Mouse (Mus musculus) gastrocnemius, adult 8-10 months (tissue): ENCODE data around the gene Pid1. TPM values are rescaled to one million over a fixed set of nuclear protein-coding genes. Genes with fewer than 3 reads are reported as not detected.
A peak's percentile ranks its signal among the peaks of the same experiment; 100 is the strongest.

ENCODE experiments used
- DNase-seq, 2 experiments: peaks; one replicate each; pipeline ENCODE4 v3.0.0; 2022; ENCODE audit warnings: low spot score in 2 of 2
- total RNA-seq, 4 experiments: library from RNA; stranded (reverse); gene quantifications; 2 replicates each; pipeline ENCODE4 v1.2.4; 2022

The Pid1 gene
- 1 to 10 TPM; 2.2 to 4.8 (median 3.3) TPM for total RNA-seq

- DNase-seq, result no peak
Observed at GRCm38 (mm10) chr1:84363967-84364366, at the start of gene Pid1. Gene Pid1, minus strand, starts transcription at chr1:84364180.

GRCm38 (mm10) chr1:84409514-84409913 is 45.5 kb upstream of the Pid1 start:
- DNase-seq, result peak in 1 of 2 experiments; percentile 27

- DNase-seq, result no peak
Observed at GRCm38 (mm10) chr1:84408873-84409272, 44.9 kb upstream of the Pid1 start.

GRCm38 (mm10) chr1:84406891-84407290 is 42.9 kb upstream of the Pid1 start:
- DNase-seq, result peak; percentile 56 to 59

GRCm38 (mm10) chr1:84405551-84406290 is 41.7 kb upstream of the Pid1 start:
- no peak for DNase-seq

GRCm38 (mm10) chr1:84404880-84405279 is 40.9 kb upstream of the Pid1 start:
- DNase-seq, result peak in 1 of 2 experiments; percentile 8

GRCm38 (mm10) chr1:84402154-84402553 is 38.2 kb upstream of the Pid1 start:
- no peak for DNase-seq

- no peak for DNase-seq
Observed at GRCm38 (mm10) chr1:84399671-84400070, 35.7 kb upstream of the Pid1 start.

GRCm38 (mm10) chr1:84399118-84399517 is 35.1 kb upstream of the Pid1 start:
- no peak for DNase-seq

GRCm38 (mm10) chr1:84396787-84397186 is 32.8 kb upstream of the Pid1 start:
- DNase-seq, result no peak

GRCm38 (mm10) chr1:84395928-84396327 is 31.9 kb upstream of the Pid1 start:
- DNase-seq, result no peak

- DNase-seq, result no peak
Observed at GRCm38 (mm10) chr1:84390961-84391360, 27.0 kb upstream of the Pid1 start.

- no peak for DNase-seq
Observed at GRCm38 (mm10) chr1:84387616-84388015, 23.6 kb upstream of the Pid1 start.

- DNase-seq, result peak in 1 of 2 experiments; percentile 20
Observed at GRCm38 (mm10) chr1:84386481-84387146, 22.6 kb upstream of the Pid1 start.

- DNase-seq, result no peak
Observed at GRCm38 (mm10) chr1:84382709-84383108, 18.7 kb upstream of the Pid1 start.

- no peak for DNase-seq
Observed at GRCm38 (mm10) chr1:84382064-84382463, 18.1 kb upstream of the Pid1 start.

- DNase-seq, result no peak
Observed at GRCm38 (mm10) chr1:84380895-84381294, 16.9 kb upstream of the Pid1 start.

- no peak for DNase-seq
Observed at GRCm38 (mm10) chr1:84367733-84368132, 3.8 kb upstream of the Pid1 start.

- no peak for DNase-seq
Observed at GRCm38 (mm10) chr1:84366553-84366952, 2.6 kb upstream of the Pid1 start.

- DNase-seq, result no peak
Observed at GRCm38 (mm10) chr1:84362709-84363617, 1.0 kb downstream of the Pid1 start.

- DNase-seq, result no peak
Observed at GRCm38 (mm10) chr1:84362209-84362608, 1.8 kb downstream of the Pid1 start.

- no peak for DNase-seq
Observed at GRCm38 (mm10) chr1:84361389-84361788, 2.6 kb downstream of the Pid1 start.
